Mouse (Mus musculus) B cell, adult 62 days (primary cell): Measurements from ENCODE around the gene Adra1d. TPM values are rescaled to one million over a fixed set of nuclear protein-coding genes. Genes with fewer than 3 reads are reported as not detected.

Source experiments
- total RNA-seq: library from RNA; stranded (reverse); gene quantifications from 4 replicates; pipeline ENCODE4 v1.2.4, GENCODE M21; 2023

Adra1d gene
- total RNA-seq, result not detected in 4 replicates

DNA sequence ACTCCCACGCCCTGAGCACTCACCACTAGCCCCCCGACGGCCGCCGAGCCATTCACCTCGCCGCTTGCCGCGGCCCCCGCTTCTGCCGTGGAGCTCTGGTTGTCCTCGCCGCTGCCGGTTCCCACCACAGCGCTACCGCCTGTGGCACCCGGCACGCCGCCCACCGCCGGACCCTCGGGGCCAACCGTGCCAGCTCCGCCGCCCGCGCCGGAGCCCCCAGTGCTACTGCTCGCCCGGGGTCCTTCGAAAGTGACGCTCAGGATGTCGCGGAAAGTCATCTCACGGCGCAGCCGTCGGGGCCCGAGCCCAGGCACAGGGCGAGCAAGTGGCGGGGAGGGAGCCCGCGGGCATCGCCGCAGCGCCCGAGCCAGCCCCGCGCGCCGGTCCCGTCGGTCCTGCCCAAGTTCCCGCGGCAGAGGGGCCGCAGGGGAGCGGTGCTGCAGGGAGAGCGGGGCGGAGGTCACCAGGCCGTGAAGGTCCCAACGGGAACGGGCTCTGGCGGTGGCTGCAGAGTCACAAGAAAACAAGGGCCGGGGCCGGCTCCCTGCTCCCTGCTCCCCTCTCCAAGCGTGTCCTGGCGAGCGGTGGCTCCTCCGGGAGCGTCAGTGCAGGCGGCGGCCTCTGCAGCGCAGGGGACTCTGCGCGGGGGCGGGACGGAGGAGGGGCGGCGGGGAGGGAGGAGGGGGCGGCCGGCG is at the start of gene Adra1d:
Gene Adra1d (minus strand): TSS at position 393 of the 695 bp plus-strand sequence.

Other genes with a start within 250 kb of the Adra1d start
- gene Rnf24, start 209.4 kb downstream of the Adra1d start, total RNA-seq, result 4.1 to 5.8 TPM (median 5.8 TPM) in 4 replicates
- 0.63 to 2.4 TPM (median 1.9 TPM) in 4 replicates for gene Smox, start 70.8 kb downstream of the Adra1d start, total RNA-seq